Mouse (Mus musculus): ENCODE results near the gene Galnt10.

GRCm38 (mm10) chr11:57661492-57662229 lies 16.4 kb downstream of the Galnt10 start:
- TF ChIP-seq CTCF (IDR thresholded peaks at IDR 0.05; ENCODE audit: low read depth, low read length) (no peak), POLR2A (IDR thresholded peaks at IDR 0.05; ENCODE audit: insufficient read depth, low read length) (no peak), EP300 (IDR thresholded peaks at IDR 0.05; ENCODE audit: insufficient read depth, low read depth, low read length) (no peak)

Measured in ES-Bruce4 (cell line).